Mouse (Mus musculus) lung, postnatal 0 days (tissue): ENCODE data around the gene Rbms1. TPM values are rescaled to one million over a fixed set of nuclear protein-coding genes. Genes with fewer than 3 reads are reported as not detected.

Source experiments
- ATAC-seq: fragments of 200-750 bp; cut with Nextera tagmentation; 2 replicates; pipeline ENCODE4 v1.8.0; 2017; ENCODE audit warnings: moderate library complexity
- DNase-seq: peaks from one replicate; pipeline ENCODE4 v3.0.0-alpha.2; 2016; ENCODE audit warnings: low spot score
- H3K27ac ChIP-seq: fragments of 300-500 bp; sonication (generic); 2 replicates; pipeline ENCODE4 v1.5.1; 2014; ENCODE audit warnings: antibody characterized with exemption, mild to moderate bottlenecking, low read length, mixed read lengths
- H3K27me3 ChIP-seq: fragments of 300-500 bp; sonication (generic); replicated peaks from 2 replicates; pipeline ENCODE4 v1.6.1; 2014; ENCODE audit warnings: low read length, mixed read lengths; ENCODE audit not compliant: insufficient read depth
- H3K36me3 ChIP-seq: fragments of 300-500 bp; sonication (generic); 2 replicates; pipeline ENCODE4 v1.6.1; 2014; ENCODE audit warnings: low read length, mixed read lengths; ENCODE audit not compliant: insufficient read depth
- H3K4me1 ChIP-seq: fragments of 300-500 bp; sonication (generic); 2 replicates; pipeline ENCODE4 v1.6.1; 2014; ENCODE audit warnings: antibody characterized with exemption, low read depth, low read length, mixed read lengths; ENCODE audit not compliant: insufficient read depth
- H3K4me2 ChIP-seq: fragments of 300-500 bp; sonication (generic); replicated peaks from 2 replicates; pipeline ENCODE4 v1.6.1; 2014; ENCODE audit warnings: low read depth, mild to moderate bottlenecking, low read length, moderate library complexity, mixed read lengths
- H3K4me3 ChIP-seq: fragments of 300-500 bp; sonication (generic); 2 replicates; pipeline ENCODE4 v1.5.1; 2014; ENCODE audit warnings: low read depth, low read length
- H3K9ac ChIP-seq: fragments of 300-500 bp; sonication (generic); replicated peaks from 2 replicates; pipeline ENCODE4 v1.6.1; 2014; ENCODE audit warnings: low read depth, mild to moderate bottlenecking
- H3K9me3 ChIP-seq: fragments of 300-500 bp; sonication (generic); 2 replicates; pipeline ENCODE4 v1.6.1; 2016; ENCODE audit warnings: low read length, mixed read lengths
- CTCF ChIP-seq: IDR thresholded peaks from 2 replicates; pipeline ENCODE4 v1.5.1; 2016; ENCODE audit warnings: antibody characterized with exemption, mild to moderate bottlenecking
- EP300 ChIP-seq: IDR thresholded peaks from 2 replicates; pipeline ENCODE4 v1.6.1; 2016; ENCODE audit warnings: antibody characterized with exemption, mild to moderate bottlenecking, control low read depth
- WGBS: fragments of 180-500 bp; shearing (Covaris S2); extraction: QIAGEN DNeasy Blood & Tissue Kit; methylation state at CpG from one replicate; pipeline ENCODE4 v1.1.7; 2014; 5-methylcytosine and 5-hydroxymethylcytosine counted together
- polyA plus RNA-seq: library from polyadenylated mRNA; unstranded; fragments of >200 nt; fragmentation: Nextera tagmentation; extraction: Ambion mirVana; gene quantifications from 2 replicates; pipeline ENCODE4 v1.2.1, GENCODE M21; 2015

Rbms1 gene
- polyA plus RNA-seq, 1 experiment from 2014 or later = 156 TPM

DNA sequence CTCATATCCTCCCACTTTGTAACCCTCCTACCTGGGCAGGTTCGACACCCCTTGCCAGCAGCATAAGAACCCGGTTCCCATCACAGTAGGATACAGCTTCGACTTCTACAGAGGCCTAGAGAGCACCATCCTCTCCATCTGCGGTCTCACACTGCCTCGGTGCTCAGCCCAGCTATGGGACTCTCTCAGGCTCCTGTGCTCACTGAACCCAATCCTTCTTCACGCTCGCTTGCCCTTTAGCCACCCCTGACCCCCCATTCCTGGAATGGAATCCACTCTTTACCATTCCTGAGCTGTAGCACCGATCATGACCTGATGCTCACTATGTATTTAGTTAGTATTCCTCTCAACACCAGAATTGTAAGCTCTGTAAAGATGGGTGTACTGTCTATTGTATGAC lies 257.6 kb downstream of the Rbms1 start:
- Histone ChIP-seq H3K9ac (no peak overlapping the region), H3K27ac (no peak overlapping the region), H3K9me3 (no peaks in the 10 kb centered on the region), H3K4me3 (no peak overlapping the region), H3K4me1 (peaks cover 7% of the 10 kb centered on the region; the same call in 1 of the 2 replicates), H3K4me2 (no peak overlapping the region), H3K36me3 (no peaks in the 10 kb centered on the region), H3K27me3 (no peaks in the 10 kb centered on the region)
- ATAC-seq (no peak), DNase-seq (no peak)
- WGBS = 90% methylated on average over 8 of the region's 8 CpGs
- TF ChIP-seq CTCF = no peak
- TF ChIP-seq EP300 = no peak

DNA sequence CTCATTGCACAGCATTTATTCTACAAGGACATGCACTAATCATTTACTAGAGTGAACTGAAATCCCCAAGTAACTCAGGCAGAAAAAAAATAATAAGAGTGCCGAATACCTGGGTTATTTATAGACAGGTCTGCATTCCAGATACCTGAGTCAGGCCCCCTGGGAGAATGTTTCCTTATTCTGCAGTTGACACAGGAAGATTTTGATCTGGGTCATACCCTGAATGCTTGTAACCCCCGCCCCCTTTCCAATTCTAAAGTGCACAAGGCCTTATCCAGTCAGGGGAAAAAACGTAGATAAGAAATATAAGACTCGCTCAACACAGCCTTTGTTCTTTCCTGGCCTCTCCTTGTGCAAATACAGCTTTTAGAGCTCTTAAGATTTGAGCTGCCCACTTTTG lies 259.7 kb downstream of the Rbms1 start:
- H3K36me3 ChIP-seq = no peaks in the 10 kb centered on the region
- H3K27ac ChIP-seq = peak overlapping the region; percentile 64; the same call in 1 of the 2 replicates
- WGBS = 35% methylated on average over 4 of the region's 4 CpGs
- peak; percentile 92 for ATAC-seq
- TF ChIP-seq EP300 = peak; percentile 99
- no peak for TF ChIP-seq CTCF
- no peak overlapping the region for H3K4me2 ChIP-seq
- H3K9me3 ChIP-seq = no peaks in the 10 kb centered on the region
- no peaks in the 10 kb centered on the region for H3K27me3 ChIP-seq
- peaks cover 7% of the 10 kb centered on the region; the same call in 1 of the 2 replicates for H3K4me1 ChIP-seq
- no peak overlapping the region for H3K4me3 ChIP-seq
- no peak overlapping the region for H3K9ac ChIP-seq
- DNase-seq = peak; percentile 95

DNA sequence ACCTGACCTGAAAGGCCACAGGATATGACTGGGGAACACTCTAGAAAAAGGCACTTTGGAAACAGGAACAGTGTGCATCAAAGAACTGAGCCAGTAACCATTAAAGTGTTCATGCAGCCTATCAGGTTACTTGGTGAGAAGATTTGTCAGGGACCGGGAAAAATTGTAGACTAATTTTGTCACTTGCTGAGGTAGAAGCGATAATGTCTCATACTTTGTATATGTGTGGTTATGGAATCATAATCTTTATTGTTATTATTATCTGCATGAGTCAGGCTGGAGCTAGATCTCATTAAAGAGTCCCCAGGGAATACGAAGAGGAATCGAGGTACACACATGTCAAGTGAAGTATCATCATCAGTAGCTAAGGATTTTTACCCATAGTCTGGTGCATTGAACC lies 262.0 kb downstream of the Rbms1 start:
- no peak overlapping the region for H3K27ac ChIP-seq
- TF ChIP-seq EP300 = no peak
- no peak for TF ChIP-seq CTCF
- H3K9me3 ChIP-seq = no peaks in the 10 kb centered on the region
- no peak overlapping the region for H3K4me3 ChIP-seq
- peaks cover 11% of the 10 kb centered on the region; the same call in 1 of the 2 replicates for H3K4me1 ChIP-seq
- H3K27me3 ChIP-seq = no peaks in the 10 kb centered on the region
- H3K36me3 ChIP-seq = no peaks in the 10 kb centered on the region
- no peak overlapping the region for H3K4me2 ChIP-seq
- H3K9ac ChIP-seq = no peak overlapping the region
- DNase-seq (no peak), ATAC-seq (no peak)
- WGBS = 88% methylated on average over 4 of the region's 4 CpGs

Other genes starting within 250 kb of the Rbms1 start
- 19.2 and 22.4 TPM in 2 replicates for gene Itgb6, start 240.5 kb downstream of the Rbms1 start, polyA plus RNA-seq